Mouse (Mus musculus) spleen, adult 2 months (tissue): ENCODE data around the gene Klc1. TPM values are rescaled to one million over a fixed set of nuclear protein-coding genes. Genes with fewer than 3 reads are reported as not detected.

Experiments
- DNase-seq, 2 experiments: peaks; one replicate each; pipeline versions ENCODE4 v3.0.0 to v3.0.0-alpha.2; 2012 to 2021; ENCODE audit warnings: low spot score in 2 of 2, low read depth in 1 of 2
- H3K27ac ChIP-seq: fragments of 200-500 bp; 2 replicates; pipeline ENCODE4 v1.5.1; 2012; ENCODE audit warnings: low read length, inconsistent platforms; ENCODE audit not compliant: insufficient read depth
- H3K27me3 ChIP-seq: fragments of 200-500 bp; 2 replicates; pipeline ENCODE4 v1.6.1; 2012; ENCODE audit warnings: mild to moderate bottlenecking, moderate library complexity, low read length, inconsistent platforms; ENCODE audit not compliant: control insufficient read depth, insufficient read depth
- H3K36me3 ChIP-seq: fragments of 200-500 bp; 2 replicates; pipeline ENCODE4 v1.6.1; 2012; ENCODE audit warnings: mild to moderate bottlenecking, low read length, inconsistent platforms; ENCODE audit not compliant: control insufficient read depth, insufficient read depth
- H3K4me1 ChIP-seq: fragments of 200-500 bp; 2 replicates; pipeline ENCODE4 v1.6.1; 2011; ENCODE audit warnings: inconsistent platforms; ENCODE audit not compliant: control insufficient read depth, insufficient read depth, insufficient read length
- H3K4me3 ChIP-seq: fragments of 200-500 bp; 2 replicates; pipeline ENCODE4 v1.5.1; 2011; ENCODE audit warnings: mild to moderate bottlenecking, inconsistent platforms; ENCODE audit not compliant: insufficient read depth, insufficient read length; ENCODE audit errors: extremely low read depth
- CTCF ChIP-seq: fragments of 200-500 bp; IDR thresholded peaks from 2 replicates; pipeline ENCODE4 v1.5.1; 2011; ENCODE audit warnings: mild to moderate bottlenecking, inconsistent platforms; ENCODE audit not compliant: insufficient read depth, insufficient read length, insufficient replicate concordance; ENCODE audit errors: extremely low read depth
- POLR2A ChIP-seq: fragments of 200-500 bp; IDR thresholded peaks from 2 replicates; pipeline ENCODE4 v1.6.1; 2011; ENCODE audit warnings: low read depth, low read length, inconsistent platforms
- WGBS: fragments of 180-500 bp; shearing (Covaris S2); methylation state at CpG from one replicate; pipeline ENCODE4 v1.1.7; 2018; 5-methylcytosine and 5-hydroxymethylcytosine counted together
- polyA plus RNA-seq: library from polyadenylated mRNA; depleted of rRNA; stranded (reverse); fragments of >200 nt; gene quantifications from 2 replicates; pipeline ENCODE4 v1.2.3, GENCODE M21; 2012

Gene Klc1
- polyA plus RNA-seq, 1 experiment = 43.5 TPM

- DNase-seq = no peak
- Histone ChIP-seq H3K27ac (no peak overlapping the region), H3K36me3 (peaks cover 38% of the 10 kb centered on the region), H3K4me3 (no peak overlapping the region), H3K27me3 (no peaks in the 10 kb centered on the region), H3K4me1 (no peaks in the 10 kb centered on the region)
- WGBS = 93% methylated on average over 28 of the region's 28 CpGs
- TF ChIP-seq POLR2A = no peak
- no peak for TF ChIP-seq CTCF
These were observed 36.7 kb downstream of the Klc1 start for GRCm38 (mm10) chr12:111795180-111795895.

- no peaks in the 10 kb centered on the region for H3K27me3 ChIP-seq
- TF ChIP-seq POLR2A (no peak), CTCF (no peak)
- 93% methylated on average over 8 of the region's 8 CpGs for WGBS
- DNase-seq = no peak
- no peak overlapping the region for H3K4me3 ChIP-seq
- peaks cover 37% of the 10 kb centered on the region for H3K36me3 ChIP-seq
- H3K27ac ChIP-seq = no peak overlapping the region
- H3K4me1 ChIP-seq = no peaks in the 10 kb centered on the region
These were observed 38.6 kb downstream of the Klc1 start for GRCm38 (mm10) chr12:111797251-111797650.

- DNase-seq = no peak
- TF ChIP-seq POLR2A (no peak), CTCF (no peak)
- H3K4me1 ChIP-seq = no peaks in the 10 kb centered on the region
- H3K27ac ChIP-seq = no peak overlapping the region
- no peaks in the 10 kb centered on the region for H3K27me3 ChIP-seq
- no peak overlapping the region for H3K4me3 ChIP-seq
- WGBS = 92% methylated on average over 13 of the region's 13 CpGs
- peaks cover 33% of the 10 kb centered on the region for H3K36me3 ChIP-seq
These were observed 39.8 kb downstream of the Klc1 start for GRCm38 (mm10) chr12:111798493-111798892.

GRCm38 (mm10) chr12:111800459-111801183 lies 42.0 kb downstream of the Klc1 start:
- H3K36me3 ChIP-seq = peaks cover 21% of the 10 kb centered on the region
- no peak overlapping the region for H3K4me3 ChIP-seq
- H3K27ac ChIP-seq = no peak overlapping the region
- no peaks in the 10 kb centered on the region for H3K4me1 ChIP-seq
- TF ChIP-seq CTCF = no peak
- no peak for TF ChIP-seq POLR2A
- no peak for DNase-seq
- 93% methylated on average over 10 of the region's 10 CpGs for WGBS
- no peaks in the 10 kb centered on the region for H3K27me3 ChIP-seq

GRCm38 (mm10) chr12:111803538-111803937 lies 44.9 kb downstream of the Klc1 start:
- Histone ChIP-seq H3K36me3 (peaks cover 16% of the 10 kb centered on the region), H3K4me3 (no peak overlapping the region), H3K4me1 (no peaks in the 10 kb centered on the region), H3K27me3 (no peaks in the 10 kb centered on the region; the same call in 1 of the 2 replicates), H3K27ac (no peak overlapping the region)
- WGBS = 85% methylated on average over 5 of the region's 5 CpGs
- no peak for DNase-seq
- TF ChIP-seq CTCF (no peak), POLR2A (no peak)

- WGBS = 84% methylated on average over 6 of the region's 6 CpGs
- no peak overlapping the region for H3K27ac ChIP-seq
- H3K4me1 ChIP-seq = peaks cover 6% of the 10 kb centered on the region; the same call in 1 of the 2 replicates
- H3K4me3 ChIP-seq = no peak overlapping the region
- TF ChIP-seq CTCF (no peak), POLR2A (no peak)
- DNase-seq = no peak
- H3K36me3 ChIP-seq = peaks cover 5% of the 10 kb centered on the region
- no peaks in the 10 kb centered on the region; the same call in 1 of the 2 replicates for H3K27me3 ChIP-seq
These were observed 50.1 kb downstream of the Klc1 start for GRCm38 (mm10) chr12:111808775-111809174.
